Mouse (Mus musculus) right cerebral cortex, postnatal 25 days (tissue): ENCODE measurements around the gene Slc4a5.

Experiments
- DNase-seq: peaks from one replicate; pipeline ENCODE4 v3.0.0; 2022

The Slc4a5 gene

DNA sequence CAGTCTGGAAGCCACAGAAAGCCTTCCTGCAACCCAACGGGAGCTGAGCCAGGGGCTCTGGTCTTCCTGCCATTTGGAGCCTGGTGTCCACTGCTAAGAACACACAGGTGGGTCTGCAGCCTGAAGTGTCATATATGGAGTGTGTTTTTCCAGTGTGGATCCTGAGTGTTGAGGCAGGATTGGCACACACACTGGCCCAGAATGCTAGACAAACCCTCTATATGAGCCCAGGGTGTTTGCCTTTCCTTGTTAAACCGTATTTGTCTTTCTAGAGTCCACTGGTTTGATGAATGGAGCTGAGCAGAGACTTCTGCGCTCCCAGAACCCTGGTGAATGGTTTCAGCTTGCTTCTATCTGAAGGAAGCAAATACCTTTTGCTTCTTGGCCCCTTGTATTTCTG, at the start of gene Slc4a5:
Gene Slc4a5, plus strand, starts transcription at position 15 of the 400 bp plus-strand sequence.
- DNase-seq = no peak

DNA sequence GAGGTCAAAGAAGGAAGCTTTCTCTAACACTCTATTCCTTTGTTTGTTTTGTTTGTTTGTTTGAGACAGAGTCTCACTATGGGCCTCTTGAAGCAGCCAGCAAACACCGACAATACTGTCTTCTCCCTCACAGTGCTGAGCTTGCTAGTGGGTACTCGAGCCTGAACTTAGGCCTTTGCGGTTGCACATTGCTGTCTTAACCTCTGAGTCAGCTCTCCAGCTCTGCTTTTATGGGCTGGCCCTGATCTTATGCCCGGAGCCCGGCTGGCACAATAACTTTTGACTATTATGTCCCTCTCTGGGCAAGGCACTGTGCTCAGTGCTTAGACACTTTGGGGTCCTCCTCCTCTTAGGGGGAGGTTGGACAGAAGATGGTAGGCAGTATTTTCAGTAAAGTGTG, 49.8 kb upstream of the Slc4a5 start:
- DNase-seq = no peak

GRCm38 (mm10) chr6:83171063-83171462, 48.6 kb upstream of the Slc4a5 start:
- no peak for DNase-seq

DNA sequence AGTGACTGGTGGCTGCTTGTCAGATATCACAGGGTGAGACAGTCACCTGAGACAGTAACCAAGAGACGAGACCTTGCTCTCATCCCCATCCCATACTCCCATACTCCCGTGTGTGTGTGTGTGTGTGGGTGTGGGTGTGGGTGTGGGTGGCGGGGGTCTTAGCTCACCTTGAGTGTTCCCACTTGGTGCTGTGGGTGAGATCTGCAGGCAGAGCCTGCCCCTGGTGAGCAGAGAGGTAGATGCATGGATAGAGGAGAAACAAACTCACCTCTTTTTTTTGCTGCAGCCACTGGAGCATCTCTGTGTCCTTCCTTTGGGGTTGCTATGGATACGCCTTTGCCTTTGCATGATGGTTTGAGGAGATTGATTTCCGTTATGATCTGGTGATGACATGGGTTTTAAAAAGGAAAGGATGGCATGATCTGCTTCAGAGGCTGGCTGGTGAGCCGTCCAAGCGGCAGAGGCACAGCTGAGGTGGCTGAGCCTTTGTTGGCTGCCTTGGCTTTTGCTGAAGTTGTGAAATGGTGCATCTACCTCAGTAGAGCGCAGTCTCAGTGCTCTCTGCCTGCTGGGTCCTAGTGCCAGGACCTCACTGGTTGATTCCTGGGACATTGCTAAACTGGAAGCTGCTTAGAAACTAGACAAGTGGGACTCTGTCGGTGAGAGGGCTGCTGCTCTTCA, 47.2 kb upstream of the Slc4a5 start:
- peak; percentile 67 for DNase-seq

GRCm38 (mm10) chr6:83175996-83176395, 43.6 kb upstream of the Slc4a5 start:
- no peak for DNase-seq

DNA sequence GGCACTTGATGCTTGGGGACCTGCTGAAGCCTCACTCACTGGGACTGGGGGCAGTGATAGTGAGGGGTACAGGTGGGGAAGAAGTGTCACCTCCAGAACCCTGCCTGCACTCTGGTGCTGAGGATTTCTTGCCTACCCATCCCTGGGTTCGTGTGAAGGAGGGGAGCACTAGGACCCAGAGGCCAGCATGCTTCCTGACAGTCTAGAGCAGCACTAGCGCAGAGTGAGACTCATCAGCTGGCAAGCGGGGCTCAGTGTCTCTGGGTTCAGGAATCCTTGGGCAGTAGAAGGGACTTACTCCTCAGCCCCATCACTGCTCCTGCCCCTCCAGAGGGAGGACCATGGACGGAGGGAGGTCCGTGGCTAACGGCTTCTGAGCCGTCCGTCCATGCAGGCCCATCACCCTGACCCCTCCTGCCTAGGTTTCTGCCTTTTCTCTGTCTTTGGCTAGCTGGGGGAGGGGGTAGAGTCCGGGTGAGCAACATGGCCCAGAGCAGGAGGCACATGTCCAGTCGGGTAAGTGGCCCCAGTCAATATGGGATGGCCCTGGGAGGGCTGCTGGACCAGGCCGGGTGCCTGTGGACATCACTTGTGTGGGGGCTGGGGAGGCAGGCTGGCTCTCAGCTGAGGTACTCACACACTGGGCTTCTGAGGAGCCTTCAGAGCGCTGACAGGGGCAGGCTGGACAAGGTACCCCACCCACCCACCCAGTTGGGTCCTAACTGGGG, 40.1 kb upstream of the Slc4a5 start:
- DNase-seq = peak; percentile 80

- no peak for DNase-seq
These were observed 39.0 kb upstream of the Slc4a5 start for GRCm38 (mm10) chr6:83180605-83181004.

- no peak for DNase-seq
These were observed 34.7 kb upstream of the Slc4a5 start for GRCm38 (mm10) chr6:83184858-83185435.

DNA sequence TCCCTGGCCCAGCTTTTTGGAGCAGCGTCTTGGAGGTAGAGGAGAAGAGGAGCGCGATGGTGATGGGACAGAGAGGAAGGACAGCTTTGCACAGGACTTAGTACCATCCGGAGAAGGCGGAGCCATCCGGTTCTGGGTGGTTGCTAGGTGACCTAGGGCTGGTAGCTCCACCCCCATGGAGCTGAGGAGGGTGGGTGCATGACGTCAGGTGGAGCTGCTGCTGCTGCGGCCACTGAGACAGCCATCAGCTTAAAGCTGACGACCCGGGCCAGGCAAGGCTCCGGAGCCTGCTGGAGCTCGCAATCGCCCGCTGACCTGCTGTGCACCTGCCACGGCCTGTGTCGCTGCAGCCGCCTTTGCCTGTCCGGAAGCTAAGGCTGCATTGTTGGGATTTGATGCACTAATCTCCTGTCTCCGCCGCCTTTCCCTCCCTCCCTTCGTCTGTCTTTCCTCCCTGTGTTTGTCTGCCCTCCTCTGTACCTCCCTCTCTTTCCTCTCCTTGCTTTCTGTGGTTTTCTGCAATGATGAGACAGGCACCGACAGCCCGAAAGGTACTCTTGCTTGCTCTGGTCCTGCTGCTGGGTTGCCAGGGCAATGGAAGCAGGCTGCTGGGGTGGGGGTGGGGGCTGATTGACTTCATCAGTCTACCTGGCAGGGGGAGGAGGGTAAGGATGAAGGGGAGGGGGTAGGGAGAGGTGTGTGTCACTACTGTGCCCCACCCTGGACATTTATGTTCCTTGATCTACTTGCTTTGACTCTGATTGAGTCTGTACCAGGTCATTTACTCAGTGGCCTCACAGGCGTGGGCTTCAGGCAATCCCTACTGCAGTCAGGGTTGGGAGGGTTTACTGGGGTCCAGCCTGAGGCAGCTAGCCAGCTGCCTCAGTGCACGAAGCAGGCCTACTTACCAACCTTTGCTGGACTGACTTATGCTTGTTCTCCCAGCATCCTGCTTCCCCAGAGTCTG, 33.5 kb upstream of the Slc4a5 start:
- peak; percentile 91 for DNase-seq

DNA sequence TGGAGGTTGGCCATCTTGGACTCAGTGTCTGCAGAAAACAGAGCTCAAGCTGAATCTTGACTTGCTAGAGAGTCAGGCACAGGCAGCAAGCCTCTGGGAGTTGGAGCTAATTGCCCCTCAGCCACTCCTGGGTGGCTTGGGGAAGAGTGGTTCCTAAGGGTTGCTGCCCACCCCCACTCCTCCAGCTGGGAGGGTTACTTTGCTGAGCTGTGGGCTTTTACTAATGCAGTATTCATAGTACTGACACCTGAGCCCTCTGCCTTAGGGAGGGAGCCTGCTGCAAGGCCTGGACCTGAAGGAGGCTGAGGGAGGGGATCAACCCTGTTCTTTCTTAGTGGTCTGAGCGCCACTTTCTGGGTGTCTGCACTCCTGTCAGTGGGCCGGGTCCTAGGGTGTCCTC, 32.7 kb upstream of the Slc4a5 start:
- no peak for DNase-seq

- DNase-seq = no peak
These were observed 26.1 kb upstream of the Slc4a5 start for GRCm38 (mm10) chr6:83193571-83193970.

GRCm38 (mm10) chr6:83197345-83198004, 22.2 kb upstream of the Slc4a5 start:
- peak; percentile 59 for DNase-seq

GRCm38 (mm10) chr6:83203320-83203719, 16.3 kb upstream of the Slc4a5 start:
- DNase-seq = no peak

GRCm38 (mm10) chr6:83205851-83206250, 13.8 kb upstream of the Slc4a5 start:
- no peak for DNase-seq

GRCm38 (mm10) chr6:83206321-83206720, 13.3 kb upstream of the Slc4a5 start:
- no peak for DNase-seq

DNA sequence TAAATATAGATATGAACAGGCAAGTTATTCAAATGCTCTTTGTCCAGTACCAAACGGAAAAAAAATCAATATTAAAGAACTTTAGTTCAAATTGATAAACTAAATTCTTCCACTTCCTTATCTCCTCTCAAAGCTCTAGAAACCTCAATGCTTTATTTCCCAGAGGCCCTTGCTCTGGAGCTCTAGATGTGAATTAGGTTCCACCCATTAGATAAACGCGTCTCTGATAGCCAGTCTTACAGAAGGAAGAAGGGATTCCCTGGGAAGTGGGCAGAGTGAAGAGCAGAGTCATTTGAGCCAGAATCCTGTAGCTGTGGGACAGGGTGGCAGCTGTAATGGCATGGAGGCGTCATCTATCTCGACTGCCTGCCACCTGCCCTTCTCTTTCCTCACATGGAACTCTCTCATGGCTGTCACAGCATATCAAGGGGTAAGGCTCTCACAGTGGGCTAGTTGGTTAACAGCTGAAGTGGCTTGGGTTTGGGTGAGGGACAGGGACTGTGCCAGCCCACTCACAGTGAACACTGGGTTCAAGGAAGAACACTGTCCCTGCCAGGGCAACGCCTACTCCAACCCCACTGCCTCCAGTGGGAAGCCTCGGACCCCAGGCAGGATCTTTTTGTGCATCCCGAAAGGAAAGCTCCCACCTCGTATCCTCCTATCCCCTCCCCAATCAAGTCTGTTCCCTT, 12.1 kb upstream of the Slc4a5 start:
- DNase-seq = no peak

- DNase-seq = no peak
These were observed 11.6 kb upstream of the Slc4a5 start for GRCm38 (mm10) chr6:83208050-83208400.

GRCm38 (mm10) chr6:83210495-83210894, 9.1 kb upstream of the Slc4a5 start:
- DNase-seq = no peak

DNA sequence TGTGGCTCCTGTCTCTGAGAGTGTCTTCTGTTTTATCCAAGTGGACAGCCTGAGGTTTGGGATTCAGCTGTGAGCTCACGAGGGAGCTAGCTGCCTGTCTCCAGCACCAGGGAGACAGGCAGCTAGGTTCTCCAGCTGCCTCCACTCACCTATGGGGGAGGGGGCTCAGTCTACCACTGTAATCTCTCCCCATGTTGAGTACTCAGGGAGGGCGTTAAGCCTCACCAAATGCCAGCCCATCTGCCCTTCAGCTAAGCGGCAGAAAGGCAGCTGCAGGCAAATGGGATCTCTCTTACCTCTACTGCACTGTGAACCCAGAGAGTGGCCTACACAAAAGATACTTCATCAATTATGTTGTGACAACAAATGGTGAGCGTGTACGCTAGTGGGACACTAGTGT, 8.1 kb upstream of the Slc4a5 start:
- no peak for DNase-seq

- peak; percentile 76 for DNase-seq
These were observed 4.5 kb upstream of the Slc4a5 start for GRCm38 (mm10) chr6:83215002-83215666.

DNA sequence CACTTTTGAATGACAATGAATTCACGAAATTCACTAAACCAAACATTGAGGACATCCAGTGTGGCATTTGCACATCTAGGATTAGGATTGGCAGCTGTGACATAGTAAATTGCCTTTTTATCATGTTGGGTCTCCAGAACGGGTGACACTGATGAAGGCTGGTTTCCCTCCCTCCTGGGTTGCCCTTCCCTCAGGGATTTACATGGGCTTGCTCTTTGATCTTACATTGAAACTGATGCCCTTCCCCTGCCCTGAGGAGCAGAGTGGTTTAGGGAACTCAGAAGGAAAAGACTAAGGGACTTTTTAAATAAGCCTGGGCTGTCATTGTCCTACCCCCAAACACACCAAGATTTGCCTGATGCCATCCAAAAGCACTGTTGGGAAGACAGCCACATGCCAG, 11.9 kb downstream of the Slc4a5 start:
- DNase-seq = no peak
